Mouse (Mus musculus): ENCODE data around the gene Glb1l. TPM values are rescaled to one million over a fixed set of nuclear protein-coding genes. Genes with fewer than 3 reads are reported as not detected.

The Glb1l gene
- polyA plus RNA-seq, 1 experiment from 2014 or later = 15.1 TPM

DNA sequence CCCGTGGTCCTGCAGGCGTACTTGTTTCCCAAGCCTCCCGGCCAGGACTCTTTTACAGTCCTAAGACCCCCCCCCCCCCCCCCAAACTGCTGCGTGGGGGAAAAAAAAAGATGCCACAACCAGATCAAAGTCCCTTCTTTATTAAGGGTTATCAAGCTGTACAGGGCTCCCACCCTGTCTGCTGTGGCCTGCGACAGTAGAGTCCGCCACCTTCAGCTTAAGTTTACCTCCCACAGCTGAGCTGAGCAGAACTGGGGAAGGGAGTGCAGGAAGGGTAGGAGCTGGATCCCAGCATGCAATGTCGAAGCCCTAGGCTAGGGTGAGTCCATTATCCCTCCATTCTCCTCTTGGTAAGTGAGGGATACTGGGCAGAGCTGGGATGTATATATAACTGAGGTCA is 29.9 kb downstream of the Glb1l start:
- 27% methylated on average over 7 of the region's 7 CpGs for WGBS
- H3K9ac ChIP-seq (ENCODE audit: low read length) = no peak overlapping the region
- no peak overlapping the region for H3K27ac ChIP-seq (ENCODE audit: low read depth)
- H3K4me2 ChIP-seq (ENCODE audit: low read length) = peak overlapping the region; percentile 91
- H3K27me3 ChIP-seq (replicated peaks; ENCODE audit: control insufficient read depth, insufficient read depth, low read length) = no peaks in the 10 kb centered on the region
- no peaks in the 10 kb centered on the region for H3K9me3 ChIP-seq (ENCODE audit: control insufficient read depth, low read length)
- DNase-seq (ENCODE audit: low spot score) (no peak), ATAC-seq (replicated peaks; ENCODE audit: low FRiP score, low TSS enrichment, low read depth) (no peak)
- peaks cover 45% of the 10 kb centered on the region for H3K36me3 ChIP-seq (ENCODE audit: control insufficient read depth, insufficient read depth, low read length)
- H3K4me3 ChIP-seq (ENCODE audit: low read depth, low read length) = peak overlapping the region; percentile 66; the same call in 1 of the 2 replicates
- peaks cover 5% of the 10 kb centered on the region; the same call in 1 of the 2 replicates for H3K4me1 ChIP-seq (replicated peaks; ENCODE audit: control insufficient read depth, insufficient read depth, low read length)

DNA sequence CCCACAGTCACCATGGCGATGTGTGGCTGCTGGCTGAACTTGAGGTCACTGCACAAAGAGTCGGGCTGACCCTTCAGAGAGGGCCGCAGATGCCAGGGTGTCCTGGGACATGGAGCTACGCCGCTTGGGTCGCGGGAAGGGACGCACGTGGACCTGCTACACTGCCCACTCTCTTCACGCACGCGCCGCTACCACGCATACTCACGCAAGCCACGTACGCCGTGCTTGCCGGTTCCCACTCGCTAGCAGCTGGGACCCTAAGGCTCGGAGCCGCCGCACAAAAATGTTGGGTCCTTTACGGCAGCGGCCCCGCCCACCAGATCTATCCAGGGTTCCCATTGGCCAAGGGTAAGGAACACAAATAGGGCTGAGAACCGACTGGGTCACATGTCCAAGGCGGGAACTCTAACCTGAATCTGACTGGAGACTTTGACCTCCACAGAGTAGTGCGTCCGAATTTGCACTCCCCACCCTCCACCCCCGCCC is 30.5 kb downstream of the Glb1l start, which contains the start of gene Abcb6:
TSS of gene Abcb6 (minus strand) at position 288 of the 486 bp plus-strand sequence.
- H3K27ac ChIP-seq (ENCODE audit: low read depth) = no peak within 1 kb of the TSS
- peak within 1 kb of the TSS; percentile 66 for H3K4me3 ChIP-seq (ENCODE audit: low read depth, low read length)
- peak within 1 kb of the TSS; percentile 51 for H3K9ac ChIP-seq (ENCODE audit: low read length)
- H3K4me1 ChIP-seq (replicated peaks; ENCODE audit: control insufficient read depth, insufficient read depth, low read length) = peaks cover 5% of the 10 kb centered on the region; the same call in 1 of the 2 replicates
- no peaks in the 10 kb centered on the region for H3K27me3 ChIP-seq (replicated peaks; ENCODE audit: control insufficient read depth, insufficient read depth, low read length)
- DNase-seq (ENCODE audit: low spot score) (peak; percentile 90), ATAC-seq (replicated peaks; ENCODE audit: low FRiP score, low TSS enrichment, low read depth) (peak; percentile 89)
- under 1% methylated on average over 31 of the region's 31 CpGs for WGBS
- peaks cover 44% of the 10 kb centered on the region for H3K36me3 ChIP-seq (ENCODE audit: control insufficient read depth, insufficient read depth, low read length)
- H3K9me3 ChIP-seq (ENCODE audit: control insufficient read depth, low read length) = no peaks in the 10 kb centered on the region
- H3K4me2 ChIP-seq (ENCODE audit: low read length) = peak within 1 kb of the TSS; percentile 91

DNA sequence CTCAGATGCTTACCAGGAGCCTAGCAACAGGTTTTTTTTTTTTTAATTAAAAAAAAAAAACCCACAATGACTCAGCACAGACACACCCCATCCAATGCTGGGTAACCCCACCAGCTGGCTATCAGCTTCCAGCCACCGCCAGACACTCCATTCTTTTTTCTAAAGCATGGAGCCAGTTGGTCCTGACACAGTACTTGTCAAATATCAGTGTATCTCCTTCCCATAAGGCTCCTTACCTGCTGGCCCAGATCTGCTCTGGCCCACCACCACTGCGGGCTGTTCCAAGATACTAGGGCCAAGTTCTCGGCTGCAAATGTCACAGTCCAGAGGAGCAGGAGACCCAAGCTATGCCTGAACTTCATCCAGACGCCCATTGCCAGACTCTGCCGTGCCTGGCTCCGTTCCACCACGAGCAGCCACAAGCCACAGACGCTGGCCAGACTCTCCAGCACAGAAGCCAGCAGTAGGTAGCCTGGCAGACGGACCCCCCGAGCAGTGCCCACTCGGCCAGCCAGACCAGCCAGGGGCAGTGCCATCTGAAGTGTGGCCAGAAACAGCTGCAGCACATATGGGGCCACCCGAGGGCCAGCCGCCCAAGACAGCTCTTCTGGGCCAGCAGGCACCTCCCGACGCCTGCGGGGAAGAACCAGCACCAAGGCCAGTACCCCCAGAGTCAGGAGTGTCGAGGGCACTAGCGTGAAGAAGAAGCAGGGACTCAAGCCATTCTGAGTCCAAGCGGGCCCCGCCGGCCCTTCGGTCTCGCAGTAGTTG is 31.1 kb downstream of the Glb1l start:
- Histone ChIP-seq H3K27me3 (replicated peaks; ENCODE audit: control insufficient read depth, insufficient read depth, low read length) (no peaks in the 10 kb centered on the region), H3K4me2 (ENCODE audit: low read length) (peak overlapping the region; percentile 91), H3K36me3 (ENCODE audit: control insufficient read depth, insufficient read depth, low read length) (peaks cover 38% of the 10 kb centered on the region), H3K4me3 (ENCODE audit: low read depth, low read length) (peak overlapping the region; percentile 66), H3K4me1 (replicated peaks; ENCODE audit: control insufficient read depth, insufficient read depth, low read length) (peaks cover 5% of the 10 kb centered on the region; the same call in 1 of the 2 replicates), H3K9ac (ENCODE audit: low read length) (peak overlapping the region; percentile 51), H3K9me3 (ENCODE audit: control insufficient read depth, low read length) (no peaks in the 10 kb centered on the region), H3K27ac (ENCODE audit: low read depth) (no peak overlapping the region)
- WGBS = 6% methylated on average over 23 of the region's 23 CpGs
- ATAC-seq (replicated peaks; ENCODE audit: low FRiP score, low TSS enrichment, low read depth) = peak; percentile 36
- no peak for DNase-seq (ENCODE audit: low spot score)

DNA sequence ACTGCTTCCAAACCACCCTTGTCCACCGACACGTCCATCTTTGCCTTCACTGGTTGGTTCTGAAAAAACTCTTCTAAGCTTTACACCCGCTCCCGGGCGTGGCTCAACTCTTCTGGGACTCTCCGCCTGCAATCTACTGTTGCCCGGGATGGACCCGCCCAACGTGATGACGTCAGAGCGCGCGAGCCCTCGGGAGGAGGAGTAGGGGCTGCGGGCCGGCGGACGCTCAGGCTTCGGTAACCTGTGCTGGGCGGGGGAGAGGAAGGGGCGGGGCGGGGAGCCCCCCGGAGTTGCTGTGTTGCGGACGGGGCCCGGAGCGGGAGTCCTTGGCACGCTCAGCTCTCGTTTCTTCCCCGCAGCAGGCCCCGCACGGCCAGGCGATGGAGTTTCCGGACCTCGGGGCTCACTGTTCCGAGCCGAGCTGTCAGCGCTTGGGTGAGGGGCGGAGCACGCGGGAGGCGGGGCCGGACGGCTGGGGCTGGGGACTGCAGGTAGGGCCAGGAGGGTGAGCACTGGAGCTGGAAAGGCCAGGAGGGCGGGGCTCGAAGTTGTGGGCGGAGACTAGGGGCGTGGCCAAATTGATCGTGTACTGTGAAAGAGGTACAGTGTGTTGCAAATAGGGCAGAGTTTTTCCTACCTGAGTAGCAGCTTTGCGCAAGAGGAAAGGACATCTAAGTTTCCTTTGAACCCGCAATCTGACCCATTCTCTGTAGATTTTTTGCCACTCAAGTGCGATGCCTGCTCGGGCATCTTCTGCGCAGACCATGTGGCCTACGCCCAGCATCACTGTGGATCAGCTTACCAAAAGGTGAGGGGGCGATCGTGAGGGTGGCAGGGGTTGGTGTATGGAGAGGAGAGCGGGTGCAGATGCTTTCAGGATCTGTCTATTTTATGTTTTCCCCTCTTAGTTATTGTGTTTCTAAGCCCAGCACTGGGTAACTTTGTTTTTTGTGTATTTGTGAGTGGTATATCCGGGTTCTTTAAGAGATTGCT is 41.8 kb downstream of the Glb1l start, which contains the start of gene Zfand2b:
TSS of gene Zfand2b (plus strand) at position 175 of the 993 bp plus-strand sequence.
- Histone ChIP-seq H3K4me1 (replicated peaks; ENCODE audit: control insufficient read depth, insufficient read depth, low read length) (peaks cover 4% of the 10 kb centered on the region; the same call in 1 of the 2 replicates), H3K36me3 (ENCODE audit: control insufficient read depth, insufficient read depth, low read length) (peaks cover 39% of the 10 kb centered on the region), H3K27me3 (replicated peaks; ENCODE audit: control insufficient read depth, insufficient read depth, low read length) (no peaks in the 10 kb centered on the region), H3K9ac (ENCODE audit: low read length) (peak within 1 kb of the TSS; percentile 58), H3K27ac (ENCODE audit: low read depth) (peak within 1 kb of the TSS; percentile 67), H3K4me2 (ENCODE audit: low read length) (peak within 1 kb of the TSS; percentile 67), H3K4me3 (ENCODE audit: low read depth, low read length) (peak within 1 kb of the TSS; percentile 76), H3K9me3 (ENCODE audit: control insufficient read depth, low read length) (no peaks in the 10 kb centered on the region)
- ATAC-seq (replicated peaks; ENCODE audit: low FRiP score, low TSS enrichment, low read depth) (peak; percentile 99), DNase-seq (ENCODE audit: low spot score) (peak; percentile 99)
- WGBS = under 1% methylated on average over 59 of the region's 59 CpGs

DNA sequence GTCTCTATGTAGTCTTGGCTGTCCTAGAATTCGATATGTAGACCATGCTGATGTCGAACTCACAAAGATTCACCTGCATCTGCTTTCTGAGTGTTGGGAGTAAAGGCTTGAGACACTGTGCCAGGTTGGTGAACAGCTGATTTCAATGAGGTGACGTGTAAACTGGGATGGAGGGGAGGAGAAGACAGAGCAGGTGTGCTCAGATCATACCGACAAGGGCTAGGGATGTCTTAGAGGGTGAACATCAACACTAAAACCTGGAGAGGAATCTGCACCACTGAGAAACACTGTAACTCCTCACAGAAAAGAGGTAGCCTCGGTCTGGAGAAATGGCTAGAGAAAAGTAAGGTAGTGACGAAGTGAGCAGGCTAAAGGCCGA is 42.5 kb downstream of the Glb1l start:
- no peaks in the 10 kb centered on the region for H3K27me3 ChIP-seq (replicated peaks; ENCODE audit: control insufficient read depth, insufficient read depth, low read length)
- H3K4me3 ChIP-seq (ENCODE audit: low read depth, low read length) = peak overlapping the region; percentile 76
- WGBS = 6% methylated on average over 7 of the region's 7 CpGs
- no peaks in the 10 kb centered on the region for H3K9me3 ChIP-seq (ENCODE audit: control insufficient read depth, low read length)
- H3K36me3 ChIP-seq (ENCODE audit: control insufficient read depth, insufficient read depth, low read length) = peaks cover 32% of the 10 kb centered on the region
- peak overlapping the region; percentile 67 for H3K4me2 ChIP-seq (ENCODE audit: low read length)
- ATAC-seq (replicated peaks; ENCODE audit: low FRiP score, low TSS enrichment, low read depth) (peak; percentile 63; the same call in 1 of the 2 replicates), DNase-seq (ENCODE audit: low spot score) (no peak)
- no peak overlapping the region for H3K27ac ChIP-seq (ENCODE audit: low read depth)
- H3K9ac ChIP-seq (ENCODE audit: low read length) = peak overlapping the region; percentile 58
- H3K4me1 ChIP-seq (replicated peaks; ENCODE audit: control insufficient read depth, insufficient read depth, low read length) = peaks cover 4% of the 10 kb centered on the region; the same call in 1 of the 2 replicates

DNA sequence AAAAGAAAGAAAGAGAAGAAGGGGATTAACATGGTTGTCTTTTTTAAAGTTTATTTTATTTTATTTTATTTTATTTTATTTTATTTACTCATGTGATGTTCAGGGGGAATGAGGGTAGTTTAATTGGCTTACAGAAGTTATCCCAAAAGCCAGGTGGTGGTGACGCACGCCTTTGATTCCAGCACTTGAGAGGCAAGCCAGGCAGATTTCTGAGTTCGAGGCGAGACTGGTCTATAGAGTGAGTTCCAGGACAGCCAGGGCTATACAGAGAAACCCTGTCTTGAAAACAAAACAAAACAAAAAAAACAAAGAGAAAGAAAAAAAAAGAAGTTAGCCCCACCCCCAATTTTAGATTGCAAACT is 50.4 kb downstream of the Glb1l start:
- Histone ChIP-seq H3K9me3 (ENCODE audit: control insufficient read depth, low read length) (no peaks in the 10 kb centered on the region), H3K36me3 (ENCODE audit: control insufficient read depth, insufficient read depth, low read length) (no peaks in the 10 kb centered on the region), H3K4me1 (replicated peaks; ENCODE audit: control insufficient read depth, insufficient read depth, low read length) (no peaks in the 10 kb centered on the region), H3K27ac (ENCODE audit: low read depth) (no peak overlapping the region), H3K27me3 (replicated peaks; ENCODE audit: control insufficient read depth, insufficient read depth, low read length) (no peaks in the 10 kb centered on the region), H3K9ac (ENCODE audit: low read length) (no peak overlapping the region), H3K4me2 (ENCODE audit: low read length) (no peak overlapping the region), H3K4me3 (ENCODE audit: low read depth, low read length) (no peak overlapping the region)
- no peak for ATAC-seq (replicated peaks; ENCODE audit: low FRiP score, low TSS enrichment, low read depth)
- 88% methylated on average over 4 of the region's 4 CpGs for WGBS
- DNase-seq (ENCODE audit: low spot score) = no peak

DNA sequence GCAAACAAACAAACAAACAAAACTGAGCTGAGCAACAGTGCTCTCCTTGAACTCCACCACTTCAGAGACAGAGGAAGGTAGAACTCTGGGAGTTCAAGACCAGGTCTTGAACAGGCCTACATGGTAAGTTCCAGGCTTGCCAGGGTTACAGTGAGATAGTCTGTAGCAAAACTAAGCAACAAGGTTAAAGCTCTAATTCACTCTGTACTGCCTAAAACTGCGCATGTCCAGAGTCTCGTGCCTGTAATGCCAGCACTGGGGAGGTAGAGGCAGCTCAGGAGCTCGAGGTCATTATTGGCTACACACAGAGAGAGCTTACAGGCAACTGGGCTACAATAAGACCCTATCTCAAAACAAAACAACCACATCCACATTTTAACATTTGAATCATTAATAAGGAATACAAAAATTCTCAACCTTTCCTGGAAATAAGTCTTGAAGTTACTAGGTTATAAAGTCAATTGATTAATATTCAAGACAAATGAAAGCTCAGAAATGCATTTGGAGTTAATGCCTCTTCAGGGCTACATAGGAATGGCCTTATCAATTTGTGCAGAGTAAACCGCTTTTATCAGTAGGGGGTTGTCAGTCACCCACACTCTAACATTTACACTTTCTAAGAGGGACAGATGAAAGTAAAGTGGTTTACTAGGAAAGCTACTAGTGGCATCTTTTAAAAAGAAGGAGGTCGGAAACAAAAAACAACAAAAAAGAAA is 50.9 kb downstream of the Glb1l start:
- WGBS = 64% methylated on average over 5 of the region's 5 CpGs
- Histone ChIP-seq H3K4me3 (ENCODE audit: low read depth, low read length) (no peak overlapping the region), H3K4me1 (replicated peaks; ENCODE audit: control insufficient read depth, insufficient read depth, low read length) (no peaks in the 10 kb centered on the region), H3K9ac (ENCODE audit: low read length) (no peak overlapping the region), H3K9me3 (ENCODE audit: control insufficient read depth, low read length) (no peaks in the 10 kb centered on the region), H3K27ac (ENCODE audit: low read depth) (no peak overlapping the region), H3K27me3 (replicated peaks; ENCODE audit: control insufficient read depth, insufficient read depth, low read length) (no peaks in the 10 kb centered on the region), H3K36me3 (ENCODE audit: control insufficient read depth, insufficient read depth, low read length) (no peaks in the 10 kb centered on the region), H3K4me2 (ENCODE audit: low read length) (no peak overlapping the region)
- ATAC-seq (replicated peaks; ENCODE audit: low FRiP score, low TSS enrichment, low read depth) = no peak
- no peak for DNase-seq (ENCODE audit: low spot score)

DNA sequence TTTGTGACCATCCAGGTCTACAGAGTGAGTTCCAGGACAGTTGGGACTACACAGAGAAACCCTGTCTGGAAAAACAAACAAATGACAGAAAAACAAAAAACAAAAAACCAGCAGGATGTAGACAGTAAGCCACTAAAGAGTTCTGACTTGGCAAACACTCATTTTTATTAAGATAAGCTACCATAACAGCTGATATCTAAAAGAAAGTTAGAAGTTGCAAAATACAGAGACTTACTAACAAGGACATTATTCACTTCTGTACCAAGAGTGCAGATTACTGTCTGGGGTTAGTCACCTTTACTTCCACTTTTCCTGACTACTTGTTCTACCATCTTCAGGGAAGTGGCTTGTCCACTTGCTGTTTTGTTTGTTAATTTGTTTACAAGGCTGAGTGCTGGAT is 51.6 kb downstream of the Glb1l start:
- Histone ChIP-seq H3K4me2 (ENCODE audit: low read length) (no peak overlapping the region), H3K4me1 (replicated peaks; ENCODE audit: control insufficient read depth, insufficient read depth, low read length) (no peaks in the 10 kb centered on the region), H3K9ac (ENCODE audit: low read length) (no peak overlapping the region), H3K9me3 (ENCODE audit: control insufficient read depth, low read length) (no peaks in the 10 kb centered on the region), H3K36me3 (ENCODE audit: control insufficient read depth, insufficient read depth, low read length) (no peaks in the 10 kb centered on the region), H3K27ac (ENCODE audit: low read depth) (no peak overlapping the region), H3K4me3 (ENCODE audit: low read depth, low read length) (no peak overlapping the region), H3K27me3 (replicated peaks; ENCODE audit: control insufficient read depth, insufficient read depth, low read length) (no peaks in the 10 kb centered on the region)
- no peak for DNase-seq (ENCODE audit: low spot score)
- no peak for ATAC-seq (replicated peaks; ENCODE audit: low FRiP score, low TSS enrichment, low read depth)
